Mouse (Mus musculus) heart, embryonic 15.5 days (tissue): Measurements from ENCODE around the gene Wfdc6a. TPM values are rescaled to one million over a fixed set of nuclear protein-coding genes. Genes with fewer than 3 reads are reported as not detected.

Experiments
- ATAC-seq: fragments of 200-750 bp; cut with Nextera tagmentation; replicated peaks from 2 replicates; pipeline ENCODE4 v1.8.0; 2017; ENCODE audit warnings: low read depth, moderate TSS enrichment; ENCODE audit not compliant: insufficient number of reproducible peaks, insufficient read depth, low FRiP score
- H3K27ac ChIP-seq: fragments of 300-500 bp; sonication (generic); 2 replicates; pipeline ENCODE4 v1.5.1; 2015; ENCODE audit warnings: mild to moderate bottlenecking, inconsistent platforms
- H3K27me3 ChIP-seq: fragments of 300-500 bp; sonication (generic); 2 replicates; pipeline ENCODE4 v1.6.1; 2015; ENCODE audit warnings: inconsistent platforms
- H3K36me3 ChIP-seq: fragments of 300-500 bp; sonication (generic); 2 replicates; pipeline ENCODE4 v1.6.1; 2015; ENCODE audit warnings: mild to moderate bottlenecking, inconsistent platforms
- H3K4me1 ChIP-seq: fragments of 300-500 bp; sonication (generic); replicated peaks from 2 replicates; pipeline ENCODE4 v1.6.1; 2015; ENCODE audit warnings: inconsistent platforms
- H3K4me2 ChIP-seq: fragments of 300-500 bp; sonication (generic); 2 replicates; pipeline ENCODE4 v1.6.1; 2015; ENCODE audit warnings: inconsistent platforms, mild to moderate bottlenecking, moderate library complexity
- H3K4me3 ChIP-seq: fragments of 300-500 bp; sonication (generic); 2 replicates; pipeline ENCODE4 v1.5.1; 2015; ENCODE audit warnings: mild to moderate bottlenecking, inconsistent platforms
- H3K9ac ChIP-seq: fragments of 300-500 bp; sonication (generic); 2 replicates; pipeline ENCODE4 v1.6.1; 2015; ENCODE audit warnings: mild to moderate bottlenecking, inconsistent platforms
- H3K9me3 ChIP-seq: fragments of 300-500 bp; sonication (generic); replicated peaks from 2 replicates; pipeline ENCODE4 v1.6.1; 2016; ENCODE audit warnings: inconsistent platforms
- WGBS: fragments of 180-500 bp; shearing (Covaris S2); methylation state at CpG from one replicate; pipeline ENCODE4 v1.1.7; 2015; ENCODE audit warnings: mixed read lengths; 5-methylcytosine and 5-hydroxymethylcytosine counted together
- polyA plus RNA-seq: library from polyadenylated mRNA; unstranded; fragments of >200 nt; fragmentation: Nextera tagmentation; extraction: Ambion mirVana; gene quantifications from 2 replicates; pipeline ENCODE4 v1.2.1, GENCODE M21; 2015

The Wfdc6a gene
- polyA plus RNA-seq, 1 experiment from 2014 or later: 0.21 TPM

- 22% methylated on average over 10 of the region's 10 CpGs for WGBS
- no peak overlapping the region for H3K27ac ChIP-seq
- H3K4me1 ChIP-seq: no peaks in the 10 kb centered on the region
- no peaks in the 10 kb centered on the region for H3K36me3 ChIP-seq
- no peak overlapping the region for H3K4me2 ChIP-seq
- H3K27me3 ChIP-seq: peaks cover 16% of the 10 kb centered on the region; the same call in 1 of the 2 replicates
- H3K4me3 ChIP-seq: no peak overlapping the region
- no peak overlapping the region for H3K9ac ChIP-seq
- no peak for ATAC-seq
- H3K9me3 ChIP-seq: no peaks in the 10 kb centered on the region
Observed at GRCm38 (mm10) chr2:164549963-164550894, 35.0 kb downstream of the Wfdc6a start.

GRCm38 (mm10) chr2:164549338-164549737 is 35.9 kb downstream of the Wfdc6a start:
- Histone ChIP-seq H3K4me3 (no peak overlapping the region), H3K36me3 (no peaks in the 10 kb centered on the region), H3K4me2 (no peak overlapping the region), H3K27me3 (peaks cover 16% of the 10 kb centered on the region; the same call in 1 of the 2 replicates), H3K9ac (no peak overlapping the region), H3K27ac (no peak overlapping the region), H3K4me1 (no peaks in the 10 kb centered on the region), H3K9me3 (no peaks in the 10 kb centered on the region)
- ATAC-seq: no peak
- 30% methylated on average over 4 of the region's 4 CpGs for WGBS

- Histone ChIP-seq H3K4me3 (no peak overlapping the region), H3K4me1 (no peaks in the 10 kb centered on the region), H3K36me3 (no peaks in the 10 kb centered on the region), H3K27ac (no peak overlapping the region), H3K9ac (no peak overlapping the region), H3K27me3 (peaks cover 8% of the 10 kb centered on the region), H3K9me3 (no peaks in the 10 kb centered on the region), H3K4me2 (no peak overlapping the region)
- no peak for ATAC-seq
- 36% methylated on average over 5 of the region's 5 CpGs for WGBS
Observed at GRCm38 (mm10) chr2:164544454-164545097, 40.7 kb downstream of the Wfdc6a start.

GRCm38 (mm10) chr2:164543745-164544144 is 41.5 kb downstream of the Wfdc6a start:
- ATAC-seq: no peak
- Histone ChIP-seq H3K4me2 (no peak overlapping the region), H3K4me1 (no peaks in the 10 kb centered on the region), H3K9me3 (no peaks in the 10 kb centered on the region), H3K9ac (no peak overlapping the region), H3K27me3 (peaks cover 8% of the 10 kb centered on the region; the same call in 1 of the 2 replicates), H3K27ac (no peak overlapping the region), H3K4me3 (no peak overlapping the region), H3K36me3 (no peaks in the 10 kb centered on the region)
- WGBS: 69% methylated on average over 2 of the region's 2 CpGs

GRCm38 (mm10) chr2:164542598-164542997 is 42.6 kb downstream of the Wfdc6a start:
- Histone ChIP-seq H3K9ac (no peak overlapping the region), H3K36me3 (no peaks in the 10 kb centered on the region), H3K27me3 (peaks cover 8% of the 10 kb centered on the region; the same call in 1 of the 2 replicates), H3K27ac (no peak overlapping the region), H3K4me3 (no peak overlapping the region), H3K4me2 (no peak overlapping the region), H3K4me1 (no peaks in the 10 kb centered on the region), H3K9me3 (no peaks in the 10 kb centered on the region)
- 79% methylated on average over 7 of the region's 7 CpGs for WGBS
- no peak for ATAC-seq

GRCm38 (mm10) chr2:164542132-164542531 is 43.1 kb downstream of the Wfdc6a start:
- WGBS: 64% methylated on average over 5 of the region's 5 CpGs
- Histone ChIP-seq H3K27me3 (peaks cover 8% of the 10 kb centered on the region; the same call in 1 of the 2 replicates), H3K27ac (no peak overlapping the region), H3K9ac (no peak overlapping the region), H3K4me1 (no peaks in the 10 kb centered on the region), H3K36me3 (no peaks in the 10 kb centered on the region), H3K9me3 (no peaks in the 10 kb centered on the region), H3K4me2 (no peak overlapping the region), H3K4me3 (no peak overlapping the region)
- no peak for ATAC-seq

GRCm38 (mm10) chr2:164540652-164541427 is 44.4 kb downstream of the Wfdc6a start:
- WGBS: 40% methylated on average over 8 of the region's 8 CpGs
- Histone ChIP-seq H3K4me3 (no peak overlapping the region), H3K4me1 (no peaks in the 10 kb centered on the region), H3K9ac (no peak overlapping the region), H3K4me2 (no peak overlapping the region), H3K27ac (no peak overlapping the region), H3K27me3 (peaks cover 8% of the 10 kb centered on the region; the same call in 1 of the 2 replicates), H3K36me3 (no peaks in the 10 kb centered on the region), H3K9me3 (no peaks in the 10 kb centered on the region)
- ATAC-seq: no peak

- H3K4me3 ChIP-seq: no peak overlapping the region
- H3K4me2 ChIP-seq: no peak overlapping the region
- WGBS: 60% methylated on average over 4 of the region's 4 CpGs
- no peaks in the 10 kb centered on the region for H3K9me3 ChIP-seq
- H3K36me3 ChIP-seq: no peaks in the 10 kb centered on the region
- H3K27me3 ChIP-seq: peaks cover 5% of the 10 kb centered on the region; the same call in 1 of the 2 replicates
- no peaks in the 10 kb centered on the region for H3K4me1 ChIP-seq
- no peak overlapping the region for H3K27ac ChIP-seq
- H3K9ac ChIP-seq: no peak overlapping the region
- ATAC-seq: no peak
Observed at GRCm38 (mm10) chr2:164537003-164537402, 48.2 kb downstream of the Wfdc6a start.

- H3K27ac ChIP-seq: no peak overlapping the region
- 66% methylated on average over 10 of the region's 10 CpGs for WGBS
- no peak; the same call in 1 of the 2 replicates for ATAC-seq
Observed at GRCm38 (mm10) chr2:164534315-164534714, 50.9 kb downstream of the Wfdc6a start.

GRCm38 (mm10) chr2:164531169-164531568 is 54.1 kb downstream of the Wfdc6a start:
- Histone ChIP-seq H3K9ac (no peak overlapping the region), H3K4me3 (no peak overlapping the region), H3K4me2 (no peak overlapping the region), H3K4me1 (no peaks in the 10 kb centered on the region), H3K9me3 (no peaks in the 10 kb centered on the region), H3K27ac (no peak overlapping the region), H3K27me3 (no peaks in the 10 kb centered on the region), H3K36me3 (no peaks in the 10 kb centered on the region)
- 2% methylated on average over 3 of the region's 3 CpGs for WGBS
- ATAC-seq: no peak

More at GRCm38 (mm10) chr2:164534315-164534714, 50.9 kb downstream of the Wfdc6a start:
- Histone ChIP-seq H3K4me1 (no peaks in the 10 kb centered on the region), H3K36me3 (no peaks in the 10 kb centered on the region), H3K27me3 (no peaks in the 10 kb centered on the region), H3K4me2 (no peak overlapping the region), H3K9me3 (no peaks in the 10 kb centered on the region), H3K4me3 (no peak overlapping the region), H3K9ac (no peak overlapping the region)
